Mouse (Mus musculus) embryonic fibroblast, embryonic 13.5 days (primary cell): ENCODE data around the gene Sgsm3. TPM values are rescaled to one million over a fixed set of nuclear protein-coding genes. Genes with fewer than 3 reads are reported as not detected.

Source experiments
- H3K27ac ChIP-seq: 2 replicates; pipeline ENCODE4 v1.5.1; 2012; ENCODE audit warnings: low read length, control low read depth, inconsistent platforms; ENCODE audit not compliant: insufficient read depth
- H3K4me1 ChIP-seq: 2 replicates; pipeline ENCODE4 v1.6.1; 2011; ENCODE audit warnings: low read length; ENCODE audit not compliant: control insufficient read depth, insufficient read depth
- H3K4me3 ChIP-seq: 2 replicates; pipeline ENCODE4 v1.5.1; 2011; ENCODE audit warnings: mild to moderate bottlenecking, control low read depth, low read length; ENCODE audit not compliant: insufficient read depth
- CTCF ChIP-seq: IDR thresholded peaks from 2 replicates; pipeline ENCODE4 v1.5.1; 2011; ENCODE audit warnings: mild to moderate bottlenecking, control low read depth, low read length, moderate library complexity, borderline replicate concordance; ENCODE audit not compliant: insufficient read depth
- POLR2A ChIP-seq: IDR thresholded peaks from 2 replicates; pipeline ENCODE4 v1.6.1; 2011; ENCODE audit warnings: low read depth, mild to moderate bottlenecking, control low read depth, low read length, moderate library complexity
- polyA plus RNA-seq: library from polyadenylated mRNA; stranded (reverse); fragments of >200 nt; gene quantifications from 2 replicates; pipeline ENCODE4 v1.2.4, GENCODE M21; 2011; ENCODE audit warnings: low read depth; ENCODE audit not compliant: missing spikeins, insufficient read length

The Sgsm3 gene
- polyA plus RNA-seq, 1 experiment = 18.1 TPM

DNA sequence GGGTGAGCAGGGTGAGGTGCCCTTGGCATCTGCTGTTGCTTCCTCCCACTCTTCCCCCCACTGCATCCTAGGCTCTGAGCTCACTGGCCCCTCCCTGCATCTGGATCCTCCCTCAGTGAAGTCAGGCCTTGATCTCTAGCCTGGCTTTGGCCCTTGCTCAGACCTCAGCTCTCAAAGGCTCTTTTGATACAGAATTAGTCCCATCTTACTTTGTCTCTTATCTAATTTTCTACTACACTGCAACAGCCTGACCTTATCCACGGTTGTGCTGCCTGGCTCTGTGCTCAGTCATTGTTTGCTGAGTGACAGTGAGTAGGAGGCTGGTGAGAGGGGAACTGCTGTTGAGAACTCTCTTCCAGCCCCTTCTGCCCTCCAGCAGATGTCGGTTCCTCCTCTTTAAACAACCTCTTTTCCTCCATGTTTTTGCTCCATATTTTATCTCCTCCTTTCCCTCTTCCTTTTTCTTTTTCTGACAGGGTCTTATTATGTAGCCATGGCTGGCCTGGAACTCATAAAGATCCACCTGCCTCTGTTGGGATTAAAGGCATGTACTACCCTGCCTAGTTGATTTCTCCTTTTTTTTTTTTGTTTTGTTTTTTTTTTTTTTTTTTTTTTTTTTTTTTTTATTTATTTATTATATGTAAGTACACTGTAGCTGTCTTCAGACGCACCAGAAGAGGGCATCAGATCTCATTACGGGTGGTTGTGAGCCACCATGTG is 23.0 kb downstream of the Sgsm3 start:
- H3K27ac ChIP-seq = no peak overlapping the region
- H3K4me1 ChIP-seq = no peaks in the 10 kb centered on the region
- no peak for TF ChIP-seq CTCF
- no peak for TF ChIP-seq POLR2A
- no peak overlapping the region for H3K4me3 ChIP-seq

DNA sequence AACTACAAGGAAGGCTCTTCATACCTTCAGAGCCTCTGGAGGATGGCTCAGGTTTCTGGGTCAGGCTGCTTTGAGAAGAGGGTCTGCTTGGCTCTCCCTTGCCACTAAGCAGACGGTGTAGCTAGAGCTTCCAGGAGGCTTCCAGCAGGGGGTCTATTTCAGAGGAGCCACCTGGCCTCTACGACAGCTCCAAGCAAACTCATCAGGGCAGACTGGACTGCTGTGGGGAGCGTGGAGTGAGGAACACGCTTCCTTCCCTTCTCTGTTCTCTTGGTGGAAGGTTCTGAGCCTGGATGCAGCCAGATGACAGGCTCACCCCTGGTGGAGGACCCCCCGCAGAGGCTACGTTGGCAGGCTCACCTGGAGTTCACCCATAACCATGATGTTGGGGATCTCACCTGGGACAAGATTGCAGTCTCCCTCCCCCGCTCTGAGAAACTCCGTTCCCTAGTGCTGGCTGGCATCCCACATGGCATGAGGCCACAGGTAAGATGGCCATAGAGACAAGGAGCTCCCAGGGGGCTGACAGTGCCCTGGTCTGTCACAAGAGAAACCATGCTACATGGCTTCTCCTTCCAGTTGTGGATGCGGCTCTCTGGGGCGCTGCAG is 28.7 kb downstream of the Sgsm3 start:
- Histone ChIP-seq H3K4me1 (no peaks in the 10 kb centered on the region), H3K4me3 (no peak overlapping the region), H3K27ac (no peak overlapping the region)
- TF ChIP-seq POLR2A = no peak
- TF ChIP-seq CTCF = no peak

- Histone ChIP-seq H3K27ac (no peak overlapping the region), H3K4me1 (no peaks in the 10 kb centered on the region), H3K4me3 (no peak overlapping the region)
- no peak for TF ChIP-seq POLR2A
- no peak for TF ChIP-seq CTCF
Measured at GRCm38 (mm10) chr15:81007339-81007738, 29.8 kb downstream of the Sgsm3 start.

DNA sequence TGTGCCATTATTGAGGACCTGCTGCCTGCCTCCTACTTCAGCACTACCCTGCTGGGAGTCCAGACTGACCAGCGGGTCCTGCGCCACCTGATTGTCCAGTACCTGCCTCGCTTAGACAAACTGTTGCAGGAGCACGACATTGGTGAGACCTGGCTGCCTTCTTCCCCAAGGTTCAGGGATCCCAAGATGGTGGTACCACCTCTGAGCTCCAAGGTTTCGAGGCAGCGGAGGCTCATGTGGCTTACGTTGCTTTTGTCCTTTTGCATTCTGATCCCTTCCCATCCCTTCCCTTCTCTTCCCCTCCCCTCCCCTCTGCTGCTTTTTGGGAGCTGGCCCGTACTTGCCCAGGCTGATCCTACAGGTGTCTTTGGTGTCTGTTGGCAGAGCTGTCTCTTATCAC is 30.3 kb downstream of the Sgsm3 start:
- Histone ChIP-seq H3K4me3 (no peak overlapping the region), H3K4me1 (no peaks in the 10 kb centered on the region), H3K27ac (no peak overlapping the region)
- TF ChIP-seq POLR2A = no peak
- no peak for TF ChIP-seq CTCF

GRCm38 (mm10) chr15:81008689-81009123 is 31.1 kb downstream of the Sgsm3 start:
- TF ChIP-seq POLR2A (no peak), CTCF (no peak; the same call in 1 of the 2 replicates)
- no peak overlapping the region for H3K4me3 ChIP-seq
- no peaks in the 10 kb centered on the region for H3K4me1 ChIP-seq
- no peak overlapping the region for H3K27ac ChIP-seq

GRCm38 (mm10) chr15:81010114-81010513 is 32.5 kb downstream of the Sgsm3 start:
- Histone ChIP-seq H3K4me1 (no peaks in the 10 kb centered on the region), H3K4me3 (no peak overlapping the region), H3K27ac (no peak overlapping the region)
- no peak for TF ChIP-seq CTCF
- no peak for TF ChIP-seq POLR2A

DNA sequence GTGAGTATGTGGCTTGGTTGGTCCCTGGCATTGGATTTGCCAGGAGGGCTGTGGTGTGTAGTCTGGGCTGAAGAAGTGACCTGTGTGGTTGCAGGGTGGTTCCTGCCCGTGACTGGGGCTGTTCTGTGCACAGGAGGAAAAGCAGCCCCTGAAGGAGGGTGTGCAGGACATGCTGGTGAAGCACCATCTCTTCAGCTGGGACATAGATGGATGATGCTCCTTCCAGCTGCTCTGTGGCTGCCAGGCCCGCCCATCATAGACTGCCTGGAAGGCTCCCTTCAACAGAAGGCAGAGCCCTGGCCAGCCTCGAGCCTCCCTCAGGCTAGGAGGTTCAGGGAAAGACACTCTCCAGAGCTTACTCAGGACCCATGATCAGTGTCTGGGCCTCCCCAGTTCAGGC is 34.0 kb downstream of the Sgsm3 start:
- Histone ChIP-seq H3K4me3 (no peak overlapping the region), H3K27ac (no peak overlapping the region), H3K4me1 (no peaks in the 10 kb centered on the region)
- TF ChIP-seq POLR2A (no peak), CTCF (no peak)

- TF ChIP-seq CTCF (no peak), POLR2A (no peak)
- Histone ChIP-seq H3K27ac (no peak overlapping the region), H3K4me3 (no peak overlapping the region), H3K4me1 (no peaks in the 10 kb centered on the region)
Measured at GRCm38 (mm10) chr15:81012359-81012758, 34.8 kb downstream of the Sgsm3 start.

GRCm38 (mm10) chr15:81013186-81013585 is 35.6 kb downstream of the Sgsm3 start:
- H3K4me3 ChIP-seq = no peak overlapping the region
- no peak overlapping the region for H3K27ac ChIP-seq
- no peaks in the 10 kb centered on the region for H3K4me1 ChIP-seq
- no peak for TF ChIP-seq POLR2A
- no peak for TF ChIP-seq CTCF

GRCm38 (mm10) chr15:81015068-81015744 is 37.6 kb downstream of the Sgsm3 start:
- H3K27ac ChIP-seq = no peak overlapping the region
- H3K4me3 ChIP-seq = no peak overlapping the region
- TF ChIP-seq CTCF (no peak), POLR2A (no peak)
- no peaks in the 10 kb centered on the region for H3K4me1 ChIP-seq
